Mouse (Mus musculus) CD4-positive, CD25-positive, alpha-beta regulatory T cell (primary cell): Measurements from ENCODE around the gene Cdh15. TPM values are rescaled to one million over a fixed set of nuclear protein-coding genes. Genes with fewer than 3 reads are reported as not detected.

Source experiments
- polyA plus RNA-seq: library from polyadenylated mRNA; unstranded; fragments of 100-300 nt; shearing (Covaris generic); gene quantifications from one replicate; pipeline ENCODE4 v1.2.1, GENCODE M21; 2017

Gene Cdh15
- 0.14 TPM for polyA plus RNA-seq

DNA sequence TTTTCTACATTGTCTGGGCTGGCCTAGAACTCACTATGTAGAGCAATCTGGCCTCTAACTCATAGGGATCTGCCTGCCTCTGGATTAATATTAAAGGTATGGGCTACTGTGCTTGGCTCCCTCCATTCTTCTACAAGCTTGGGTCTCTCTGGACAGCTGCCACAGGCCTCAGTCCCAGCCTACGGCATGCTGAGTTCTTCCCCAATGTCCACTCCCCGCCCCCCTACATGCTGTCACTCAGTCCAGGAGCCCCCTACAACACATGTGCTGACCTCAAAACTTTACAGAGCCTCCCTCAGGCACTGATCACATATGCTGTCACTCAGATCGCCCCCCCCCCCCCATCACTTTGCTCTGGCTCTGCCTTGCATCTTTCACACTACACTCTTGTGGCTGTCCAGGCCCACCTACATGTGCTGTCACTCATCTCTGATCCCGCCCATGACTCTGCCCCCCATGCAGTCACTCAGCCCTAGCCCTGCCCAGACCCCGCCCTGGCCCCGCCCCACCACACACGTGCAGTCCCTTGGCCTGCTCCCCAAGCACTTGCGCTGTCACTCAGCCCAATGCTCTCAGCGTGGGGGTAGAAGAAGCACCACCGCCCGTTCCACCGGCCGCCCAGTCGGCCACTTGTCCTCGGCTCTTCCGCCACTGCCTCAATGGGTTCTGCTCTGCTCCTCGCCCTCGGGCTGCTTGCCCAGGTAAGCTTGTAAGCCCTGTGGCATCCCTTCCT lies at the start of gene Cdh15:
Cdh15 (plus strand) TSS at position 138 of the 733 bp plus-strand sequence.

Other genes starting within 250 kb of the Cdh15 start
- 12.3 TPM for gene Galns, start 236.5 kb upstream of the Cdh15 start, polyA plus RNA-seq
- gene Trappc2l, start 236.3 kb upstream of the Cdh15 start, polyA plus RNA-seq = 50.3 TPM
- not detected for gene Pabpn1l, start 225.2 kb upstream of the Cdh15 start, polyA plus RNA-seq
- gene Cbfa2t3, start 148.9 kb upstream of the Cdh15 start, polyA plus RNA-seq = 0.45 TPM
- gene Acsf3, start 72.5 kb upstream of the Cdh15 start, polyA plus RNA-seq = 6.9 TPM
- 271 TPM for gene Ankrd11, start 194.3 kb downstream of the Cdh15 start, polyA plus RNA-seq
- gene Spg7, start 215.0 kb downstream of the Cdh15 start, polyA plus RNA-seq = 83.8 TPM